ENCODE assay signal across 10 mouse cellular contexts in genomic region chr3:127763076-127763612, GRCm38 (mm10). TPM values are rescaled to one million over a fixed set of nuclear protein-coding genes. Genes with fewer than 3 reads are reported as not detected.
DNase-seq lines count a peak whose midpoint lies in the region; ATAC-seq and TF ChIP-seq lines count a peak whose summit lies in the region.
"Had no signal": no experiment of that assay in that cellular context is flagged by ENCODE, and none has a peak within 500 bp of the region (broad histone marks: within the 10 kb centered on the region; RNA-seq: fewer than 3 reads in every experiment).

No protein-coding gene starts in this region.

- H3K27ac ChIP-seq in forebrain, postnatal 0 days (ENCODE audit: low read depth, low read length) = no peak overlapping the region
- no peak overlapping the region for H3K27ac ChIP-seq in intestine, embryonic 16.5 days (ENCODE audit: low read length)
- no peak overlapping the region for H3K27ac ChIP-seq in limb, embryonic 11.5 days (replicated peaks; ENCODE audit: low read depth, low read length)
- H3K27ac ChIP-seq in testis, adult 2 months (ENCODE audit: control insufficient read depth, insufficient read depth, low read depth, low read length) = no peak overlapping the region
- H3K27ac ChIP-seq: embryonic facial prominence, embryonic 12.5 days; stomach, embryonic 15.5 days had no signal

- DNase-seq in left cerebral cortex, adult 11 months (ENCODE audit: low spot score) = peak; percentile 39
- DNase-seq in left cerebral cortex, adult 8-10 months (ENCODE audit: low spot score in 2 of 2) = no peak
- peak; percentile 80 for DNase-seq in c-Kit-positive CD71-positive TER-119-positive erythroid progenitor cells, embryonic 14.5 days (ENCODE audit: low spot score)
- DNase-seq in forebrain, postnatal 0 days = peak; percentile 68
- peak; percentile 87 for DNase-seq in limb, embryonic 11.5 days (ENCODE audit: low spot score)
- DNase-seq in natural killer cell, adult 2 months (ENCODE audit: low spot score in 2 of 2) = peak; percentile 76 to 86

- H3K4me1 ChIP-seq in forebrain, postnatal 0 days (ENCODE audit: insufficient read depth) = no peaks in the 10 kb centered on the region
- H3K4me1 ChIP-seq in intestine, embryonic 16.5 days (ENCODE audit: control insufficient read depth, insufficient read depth, low read length) = no peaks in the 10 kb centered on the region
- H3K4me1 ChIP-seq in limb, embryonic 11.5 days (ENCODE audit: control insufficient read depth, insufficient read depth, low read length) = no peaks in the 10 kb centered on the region
- H3K4me1 ChIP-seq in testis, adult 2 months (ENCODE audit: control insufficient read depth, insufficient read depth, low read length) = no peaks in the 10 kb centered on the region
- H3K4me1 ChIP-seq: embryonic facial prominence, embryonic 12.5 days; stomach, embryonic 15.5 days had no signal

- no peak for TF ChIP-seq POLR2A in testis, adult 2 months (IDR thresholded peaks at IDR 0.05; ENCODE audit: control insufficient read depth, low read depth, low read length)

- no peak for ATAC-seq in forebrain, postnatal 0 days
- ATAC-seq in intestine, embryonic 16.5 days = peak; percentile 63; the same call in 1 of the 2 replicates
- no peak for ATAC-seq in limb, embryonic 11.5 days (ENCODE audit: insufficient number of reproducible peaks, low FRiP score, low TSS enrichment, low read depth)

- no peak overlapping the region for H3K9ac ChIP-seq in forebrain, postnatal 0 days
- no peak overlapping the region for H3K9ac ChIP-seq in intestine, embryonic 16.5 days (ENCODE audit: low read depth, low read length)
- no peak overlapping the region for H3K9ac ChIP-seq in limb, embryonic 11.5 days (ENCODE audit: low read length)
- H3K9ac ChIP-seq: embryonic facial prominence, embryonic 12.5 days; stomach, embryonic 15.5 days had no signal

- H3K27me3 ChIP-seq in forebrain, postnatal 0 days (ENCODE audit: insufficient read depth, low read length) = no peaks in the 10 kb centered on the region
- no peaks in the 10 kb centered on the region for H3K27me3 ChIP-seq in intestine, embryonic 16.5 days (replicated peaks; ENCODE audit: control insufficient read depth, insufficient read depth, low read length)
- peaks cover 3% of the 10 kb centered on the region; the same call in 1 of the 2 replicates for H3K27me3 ChIP-seq in limb, embryonic 11.5 days (ENCODE audit: control insufficient read depth, insufficient read depth, low read length)
- H3K27me3 ChIP-seq in testis, adult 2 months (ENCODE audit: control insufficient read depth, insufficient read depth, low read length) = no peaks in the 10 kb centered on the region
- H3K27me3 ChIP-seq: stomach, embryonic 15.5 days had no signal

- WGBS in forebrain, postnatal 0 days = 19% methylated on average over 7 of the region's 7 CpGs
- WGBS in intestine, embryonic 16.5 days = 20% methylated on average over 7 of the region's 7 CpGs
- 24% methylated on average over 7 of the region's 7 CpGs for WGBS in limb, embryonic 11.5 days

- H3K4me2 ChIP-seq in forebrain, postnatal 0 days (ENCODE audit: low read depth) = no peak overlapping the region
- H3K4me2 ChIP-seq in intestine, embryonic 16.5 days (ENCODE audit: low read depth, low read length) = no peak overlapping the region
- no peak overlapping the region for H3K4me2 ChIP-seq in limb, embryonic 11.5 days (ENCODE audit: low read depth, severe bottlenecking)
- H3K4me2 ChIP-seq: embryonic facial prominence, embryonic 12.5 days; stomach, embryonic 15.5 days had no signal

- TF ChIP-seq CTCF in forebrain, postnatal 0 days (IDR thresholded peaks at IDR 0.05; ENCODE audit: low read depth) = peak; percentile 79
- TF ChIP-seq CTCF in testis, adult 2 months (IDR thresholded peaks at IDR 0.05; ENCODE audit: control insufficient read depth, insufficient read depth, insufficient replicate concordance, low read depth, low read length) = peak; percentile 48; the same call in 1 of the 2 replicates

- no peak overlapping the region for H3K4me3 ChIP-seq in forebrain, postnatal 0 days (ENCODE audit: low read depth, low read length)
- no peak overlapping the region for H3K4me3 ChIP-seq in intestine, embryonic 16.5 days (ENCODE audit: low read length)
- no peak overlapping the region for H3K4me3 ChIP-seq in limb, embryonic 11.5 days (ENCODE audit: low read depth, low read length)
- H3K4me3 ChIP-seq in testis, adult 2 months (ENCODE audit: control insufficient read depth, low read depth, low read length) = no peak overlapping the region
- H3K4me3 ChIP-seq: embryonic facial prominence, embryonic 12.5 days; stomach, embryonic 15.5 days had no signal

- no peaks in the 10 kb centered on the region for H3K9me3 ChIP-seq in forebrain, postnatal 0 days (ENCODE audit: low read length)
- no peaks in the 10 kb centered on the region for H3K9me3 ChIP-seq in intestine, embryonic 16.5 days (ENCODE audit: control insufficient read depth, low read length)
- H3K9me3 ChIP-seq in limb, embryonic 11.5 days (ENCODE audit: control insufficient read depth, low read length) = no peaks in the 10 kb centered on the region
- H3K9me3 ChIP-seq: embryonic facial prominence, embryonic 12.5 days; stomach, embryonic 15.5 days had no signal

- H3K36me3 ChIP-seq in forebrain, postnatal 0 days (ENCODE audit: insufficient read depth) = no peaks in the 10 kb centered on the region
- no peaks in the 10 kb centered on the region for H3K36me3 ChIP-seq in intestine, embryonic 16.5 days (ENCODE audit: control insufficient read depth, insufficient read depth, low read length)
- H3K36me3 ChIP-seq in limb, embryonic 11.5 days (ENCODE audit: control insufficient read depth, insufficient read depth, low read length) = no peaks in the 10 kb centered on the region
- no peaks in the 10 kb centered on the region for H3K36me3 ChIP-seq in testis, adult 2 months (ENCODE audit: control insufficient read depth, insufficient read depth, low read length)
- H3K36me3 ChIP-seq: embryonic facial prominence, embryonic 12.5 days; stomach, embryonic 15.5 days had no signal

RNA-seq across cellular contexts. Expression of gene Alpk1, which starts 17.2 kb away (rescaled TPM):
- total RNA-seq in left cerebral cortex, adult 8-10 months (2022) = 1 to 10 TPM; 5.9 to 8.1 (median 7.3) TPM
- total RNA-seq in forebrain, postnatal 0 days (2014; rRNA removed) = 1.3 and 3.5 TPM in 2 replicates
- polyA plus RNA-seq in forebrain, postnatal 0 days (2015; fragmentation: Nextera tagmentation; extraction: Ambion mirVana) = 0.30 and 0.39 TPM in 2 replicates
- 1.6 and 2.5 TPM in 2 replicates for polyA plus RNA-seq in intestine, embryonic 16.5 days (2015; fragmentation: Nextera tagmentation; extraction: Ambion mirVana)
- 0.37 and 0.74 TPM in 2 replicates for polyA plus RNA-seq in limb, embryonic 11.5 days (2014; fragmentation: Nextera tagmentation; extraction: Ambion mirVana)
- polyA plus RNA-seq in testis, adult 2 months (2012; rRNA removed) = 3.0 and 3.2 TPM in 2 replicates

RNA-seq across cellular contexts. Expression of gene Tifa, which starts 26.5 kb away (rescaled TPM):
- 10 to 100 TPM in 2 of 4 experiments, 1 to 10 TPM in 2; 5.6 to 10.1 (median 8.5) TPM for total RNA-seq in left cerebral cortex, adult 8-10 months (2022)
- total RNA-seq in forebrain, postnatal 0 days (2014; rRNA removed) = 2.4 and 4.2 TPM in 2 replicates
- 2.6 and 2.7 TPM in 2 replicates for polyA plus RNA-seq in forebrain, postnatal 0 days (2015; fragmentation: Nextera tagmentation; extraction: Ambion mirVana)
- polyA plus RNA-seq in intestine, embryonic 16.5 days (2015; fragmentation: Nextera tagmentation; extraction: Ambion mirVana) = 27.4 and 35.2 TPM in 2 replicates
- 2.0 and 2.9 TPM in 2 replicates for polyA plus RNA-seq in limb, embryonic 11.5 days (2014; fragmentation: Nextera tagmentation; extraction: Ambion mirVana)
- polyA plus RNA-seq in testis, adult 2 months (2012; rRNA removed) = 0.72 and 0.96 TPM in 2 replicates

Comparison
In these comparisons a context has a peak if more than half of its experiments do, and no peak if none do; other contexts are left out.
1. DNase-seq: peak in left cerebral cortex, adult 11 months (single experiment), c-Kit-positive CD71-positive TER-119-positive erythroid progenitor cells, embryonic 14.5 days (single experiment), forebrain, postnatal 0 days (single experiment), limb, embryonic 11.5 days (single experiment) and natural killer cell, adult 2 months (2 of 2); none in left cerebral cortex, adult 8-10 months (0 of 2).